Mouse (Mus musculus): ENCODE results near the gene Tle3. TPM values are rescaled to one million over a fixed set of nuclear protein-coding genes. Genes with fewer than 3 reads are reported as not detected.

Gene Tle3
- polyA plus RNA-seq, 1 experiment: 47.2 TPM

DNA sequence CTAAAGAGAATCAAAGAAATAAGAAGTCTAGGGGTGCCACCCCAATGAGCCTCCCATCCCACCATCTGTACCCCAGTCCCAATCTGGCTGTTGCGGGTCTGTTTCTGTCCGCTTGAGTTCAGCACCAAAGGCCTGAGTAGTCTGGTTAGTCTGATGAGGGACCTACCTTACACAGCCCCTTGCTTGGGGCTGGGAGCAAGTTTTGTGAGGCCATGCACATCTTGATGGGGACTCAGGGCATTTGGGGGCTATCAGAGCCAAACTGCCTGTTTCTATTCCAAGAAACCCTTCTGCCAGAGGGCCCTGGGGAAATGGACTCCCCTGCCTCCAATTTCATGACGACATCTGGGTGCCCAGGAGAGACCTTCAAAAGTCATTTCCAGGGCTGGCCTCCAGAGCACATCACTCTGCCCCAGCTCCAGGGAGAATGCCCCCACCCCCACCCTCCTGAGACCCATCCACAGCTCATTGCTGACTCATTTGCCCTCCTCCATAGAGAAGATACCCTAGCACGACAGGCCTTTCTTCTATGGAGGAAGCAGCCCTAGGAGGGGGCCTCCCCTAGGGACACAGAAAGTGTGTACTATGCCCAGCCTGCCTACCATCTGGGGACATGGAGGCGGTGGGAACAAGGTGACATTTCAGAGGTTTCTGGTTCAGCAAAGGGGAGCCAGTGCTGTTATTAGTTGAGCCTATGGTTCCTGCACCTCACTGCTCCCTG, 84.4 kb downstream of the Tle3 start:
- Histone ChIP-seq H3K27me3 (replicated peaks; ENCODE audit: control insufficient read depth, insufficient read depth, low read length) (no peaks in the 10 kb centered on the region), H3K36me3 (ENCODE audit: control insufficient read depth, insufficient read depth, low read length) (no peaks in the 10 kb centered on the region), H3K4me1 (ENCODE audit: control insufficient read depth, insufficient read depth, low read length) (no peaks in the 10 kb centered on the region), H3K4me3 (ENCODE audit: insufficient read depth, low read depth, low read length) (no peak overlapping the region), H3K27ac (ENCODE audit: insufficient read depth, low read depth, low read length) (no peak overlapping the region)
- no peak for DNase-seq
- TF ChIP-seq CTCF (conservative IDR thresholded peaks at IDR 0.05; ENCODE audit: insufficient read depth, insufficient read length, low read depth, low read length) (no peak), POLR2A (IDR thresholded peaks at IDR 0.05; ENCODE audit: low read depth, low read length) (no peak)
- 77% methylated on average over 5 of the region's 5 CpGs for WGBS

DNA sequence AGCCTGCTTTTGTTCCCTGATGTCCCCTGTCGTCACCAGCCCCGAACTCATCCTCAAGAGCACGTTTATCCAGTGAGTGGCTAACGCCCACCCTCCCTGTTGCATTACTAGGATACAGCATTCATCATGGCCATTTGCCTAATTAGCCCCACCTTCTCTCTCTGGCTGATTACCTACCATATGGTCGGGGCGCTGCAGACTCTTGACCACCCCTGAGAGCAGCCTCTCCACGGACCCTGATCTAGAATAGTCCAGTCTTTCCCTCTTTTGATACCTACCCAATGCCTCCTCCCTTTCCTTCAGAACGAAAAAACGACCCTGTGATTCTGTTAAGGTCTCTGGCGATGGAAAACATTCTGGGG, 85.0 kb downstream of the Tle3 start:
- TF ChIP-seq CTCF (conservative IDR thresholded peaks at IDR 0.05; ENCODE audit: insufficient read depth, insufficient read length, low read depth, low read length): no peak
- no peak for TF ChIP-seq POLR2A (IDR thresholded peaks at IDR 0.05; ENCODE audit: low read depth, low read length)
- H3K4me1 ChIP-seq (ENCODE audit: control insufficient read depth, insufficient read depth, low read length): no peaks in the 10 kb centered on the region
- 41% methylated on average over 10 of the region's 10 CpGs for WGBS

DNA sequence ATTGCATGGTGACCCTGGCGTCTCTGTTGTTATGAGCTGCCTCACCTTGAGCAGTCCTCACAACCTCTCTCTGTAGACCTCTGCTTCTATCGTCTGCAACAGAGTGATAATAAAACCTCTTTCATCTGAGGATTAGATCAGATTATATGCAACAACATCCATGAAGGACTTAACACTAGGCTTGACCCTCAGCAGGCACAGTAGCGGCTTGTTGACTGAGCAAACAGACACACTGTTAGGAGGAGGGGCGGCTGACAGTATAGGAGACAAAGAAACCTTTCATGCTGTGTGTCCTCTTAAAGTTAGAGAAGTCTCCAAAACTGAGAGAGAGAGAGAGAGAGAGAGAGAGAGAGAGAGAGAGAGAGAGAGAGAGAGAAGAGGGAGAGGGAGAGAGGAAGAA, 89.7 kb downstream of the Tle3 start:
- WGBS: 72% methylated on average over 4 of the region's 4 CpGs
- TF ChIP-seq POLR2A (IDR thresholded peaks at IDR 0.05; ENCODE audit: low read depth, low read length) (no peak), CTCF (conservative IDR thresholded peaks at IDR 0.05; ENCODE audit: insufficient read depth, insufficient read length, low read depth, low read length) (no peak)
- DNase-seq: no peak

More for the DNA sequence above, 85.0 kb downstream of the Tle3 start:
- Histone ChIP-seq H3K36me3 (ENCODE audit: control insufficient read depth, insufficient read depth, low read length) (no peaks in the 10 kb centered on the region), H3K4me3 (ENCODE audit: insufficient read depth, low read depth, low read length) (no peak overlapping the region), H3K27me3 (replicated peaks; ENCODE audit: control insufficient read depth, insufficient read depth, low read length) (no peaks in the 10 kb centered on the region), H3K27ac (ENCODE audit: insufficient read depth, low read depth, low read length) (no peak overlapping the region)
- no peak for DNase-seq

GRCm38 (mm10) chr9:61467436-61467835, 95.3 kb downstream of the Tle3 start:
- 83% methylated on average over 3 of the region's 3 CpGs for WGBS
- H3K36me3 ChIP-seq (ENCODE audit: control insufficient read depth, insufficient read depth, low read length): no peaks in the 10 kb centered on the region
- H3K4me3 ChIP-seq (ENCODE audit: insufficient read depth, low read depth, low read length): no peak overlapping the region
- no peak overlapping the region for H3K27ac ChIP-seq (ENCODE audit: insufficient read depth, low read depth, low read length)
- no peaks in the 10 kb centered on the region for H3K27me3 ChIP-seq (replicated peaks; ENCODE audit: control insufficient read depth, insufficient read depth, low read length)
- no peak for TF ChIP-seq POLR2A (IDR thresholded peaks at IDR 0.05; ENCODE audit: low read depth, low read length)
- no peak for TF ChIP-seq CTCF (conservative IDR thresholded peaks at IDR 0.05; ENCODE audit: insufficient read depth, insufficient read length, low read depth, low read length)
- no peak for DNase-seq
- H3K4me1 ChIP-seq (ENCODE audit: control insufficient read depth, insufficient read depth, low read length): no peaks in the 10 kb centered on the region

More for the DNA sequence above, 89.7 kb downstream of the Tle3 start:
- Histone ChIP-seq H3K4me3 (ENCODE audit: insufficient read depth, low read depth, low read length) (no peak overlapping the region), H3K36me3 (ENCODE audit: control insufficient read depth, insufficient read depth, low read length) (no peaks in the 10 kb centered on the region), H3K27ac (ENCODE audit: insufficient read depth, low read depth, low read length) (no peak overlapping the region), H3K4me1 (ENCODE audit: control insufficient read depth, insufficient read depth, low read length) (no peaks in the 10 kb centered on the region), H3K27me3 (replicated peaks; ENCODE audit: control insufficient read depth, insufficient read depth, low read length) (no peaks in the 10 kb centered on the region)
